Mouse (Mus musculus): ENCODE measurements around the gene Sgms1.

DNA sequence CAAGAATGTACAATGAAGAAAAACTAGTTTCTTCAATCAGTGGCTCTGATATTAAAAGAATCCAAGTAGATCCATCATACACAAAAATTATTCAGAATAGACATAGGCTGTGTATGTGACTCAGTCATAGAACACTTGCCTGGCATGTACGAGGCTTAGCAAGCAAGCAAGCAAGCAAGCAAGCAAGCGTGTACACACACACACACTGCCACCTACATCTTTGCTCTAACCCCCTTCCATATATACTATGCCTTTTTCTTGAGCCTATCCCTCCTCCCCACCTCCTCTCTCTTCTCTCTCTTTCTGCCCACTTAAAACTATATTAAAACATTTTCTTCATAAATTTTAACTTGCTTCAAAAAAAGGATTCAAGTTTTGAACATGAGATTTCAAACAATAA is 54.8 kb downstream of the Sgms1 start:
- no peak for TF ChIP-seq CTCF (IDR thresholded peaks at IDR 0.05; ENCODE audit: extremely low read depth, insufficient read depth, insufficient read length, insufficient replicate concordance)
- no peak for TF ChIP-seq POLR2A (IDR thresholded peaks at IDR 0.05; ENCODE audit: low read depth, low read length)
